Mouse (Mus musculus): ENCODE measurements around the gene Jade3.
A peak's percentile ranks its signal among the peaks of the same experiment; 100 is the strongest.
"Not testable (repeated sequence)": the region's sequence is repeated elsewhere in the genome, so short reads cannot be mapped to it uniquely, and the experiment has no call there.

Gene Jade3

DNA sequence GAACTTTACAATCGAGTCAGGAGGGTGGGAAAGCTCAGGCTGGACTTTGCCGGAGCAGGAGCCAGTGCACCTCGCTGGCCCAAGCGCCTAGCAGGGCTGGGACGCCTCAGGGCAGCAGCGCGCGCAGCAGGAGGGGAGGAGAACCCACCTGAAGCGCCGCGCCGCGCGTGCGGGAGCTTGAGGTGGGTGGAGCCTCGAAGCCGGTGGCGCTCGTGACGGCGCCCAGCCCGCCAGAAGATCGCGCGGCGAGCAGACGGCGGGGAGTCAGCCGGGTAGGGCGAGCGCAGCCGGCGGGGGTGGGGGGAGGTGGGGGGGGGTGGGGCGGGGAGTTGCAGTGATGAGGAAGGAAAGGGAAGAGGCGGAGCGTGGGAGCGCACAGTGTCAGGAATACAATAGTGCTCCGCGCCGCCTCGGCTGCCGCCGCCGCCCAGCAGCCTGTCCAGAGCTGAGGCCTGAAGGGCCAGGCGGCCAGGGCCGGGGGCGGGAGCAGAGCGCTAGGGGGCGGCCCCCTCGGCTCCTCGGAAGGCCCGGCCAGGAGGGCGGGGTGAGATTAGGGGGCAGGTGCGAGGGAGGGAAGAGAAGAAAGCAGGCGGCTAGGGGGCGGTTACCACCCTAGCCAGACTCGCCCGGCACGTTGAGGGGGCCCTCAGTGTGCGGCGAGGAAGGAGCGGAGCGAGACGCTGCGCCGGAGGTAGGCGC lies at the start of gene Jade3:
Gene Jade3, plus strand, starts transcription at position 549 of the 699 bp plus-strand sequence.
- peak; percentile 69 to 70 for DNase-seq (ENCODE audit: low read depth in 2 of 2, low spot score in 2 of 2)

DNA sequence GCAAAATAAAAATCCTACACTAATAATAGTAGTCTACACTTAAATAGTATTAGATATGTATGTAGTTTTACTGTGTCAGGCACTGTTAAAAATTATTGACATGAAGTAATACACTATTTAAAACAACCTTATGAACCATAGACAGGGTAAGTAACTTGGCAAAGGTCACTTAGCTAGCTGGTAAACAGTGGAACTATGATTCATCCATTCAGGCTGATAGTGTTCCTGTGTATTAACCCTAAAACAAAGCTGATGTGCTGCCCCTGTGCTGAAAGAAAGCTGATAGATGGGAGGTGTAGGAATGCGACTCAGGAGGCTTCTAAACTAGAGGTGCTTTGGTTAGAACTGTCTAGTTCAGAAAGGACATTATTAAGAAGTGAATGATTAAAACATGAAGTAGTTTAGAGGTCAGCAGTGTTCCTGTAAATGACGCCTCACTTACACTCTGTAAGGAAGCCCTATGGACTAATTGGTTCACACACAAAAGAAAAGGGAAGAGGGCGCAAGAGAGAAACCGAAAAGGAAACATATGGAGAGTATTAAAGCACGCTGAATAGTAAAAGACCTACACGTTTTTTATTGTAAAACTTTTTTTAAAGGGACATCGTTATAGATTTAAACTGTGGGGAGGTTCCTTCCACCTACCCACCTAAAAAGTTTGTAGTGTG lies 46.0 kb upstream of the Jade3 start:
- no peak for DNase-seq (ENCODE audit: low read depth in 2 of 2, low spot score in 2 of 2)

DNA sequence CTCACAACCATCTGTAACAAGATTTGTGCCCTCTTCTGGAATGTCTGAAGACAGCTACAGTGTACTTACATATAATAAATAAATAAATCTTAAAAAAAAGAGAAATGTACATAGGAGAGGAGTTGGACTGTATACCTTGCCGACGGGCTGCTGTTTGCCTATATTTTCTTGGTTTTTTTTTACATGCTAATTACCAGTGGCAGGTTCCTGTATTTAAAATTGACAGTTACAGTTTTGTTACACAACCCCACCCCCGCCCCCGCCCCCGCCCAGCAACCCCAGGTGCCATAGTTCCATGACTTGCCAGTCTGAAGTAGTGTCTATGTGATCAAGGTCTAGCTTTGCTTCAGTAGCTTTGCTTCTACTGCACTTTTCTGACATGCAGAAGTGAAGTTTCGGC lies 43.2 kb upstream of the Jade3 start:
- DNase-seq (ENCODE audit: low read depth in 2 of 2, low spot score in 2 of 2): no peak

DNA sequence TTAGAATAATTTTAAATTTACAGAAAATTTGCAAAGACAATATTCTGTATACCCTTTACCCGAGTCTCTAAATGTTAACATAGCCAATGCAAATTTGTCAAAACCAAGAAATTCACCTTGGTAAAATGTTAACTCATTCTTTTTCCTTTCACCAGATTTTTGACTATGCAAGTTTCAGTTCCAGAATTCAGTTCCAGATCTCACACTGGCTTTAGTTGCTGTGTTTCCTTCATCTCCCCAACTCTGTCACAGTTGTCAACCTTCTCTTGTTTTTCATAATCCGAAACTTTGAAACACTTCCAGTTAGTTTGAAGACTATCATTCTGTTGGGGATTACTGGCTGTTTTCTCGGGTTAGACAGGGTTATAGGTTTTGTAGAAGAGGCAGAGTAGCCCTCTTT lies 38.5 kb upstream of the Jade3 start:
- DNase-seq (ENCODE audit: low read depth in 2 of 2, low spot score in 2 of 2): no peak

DNA sequence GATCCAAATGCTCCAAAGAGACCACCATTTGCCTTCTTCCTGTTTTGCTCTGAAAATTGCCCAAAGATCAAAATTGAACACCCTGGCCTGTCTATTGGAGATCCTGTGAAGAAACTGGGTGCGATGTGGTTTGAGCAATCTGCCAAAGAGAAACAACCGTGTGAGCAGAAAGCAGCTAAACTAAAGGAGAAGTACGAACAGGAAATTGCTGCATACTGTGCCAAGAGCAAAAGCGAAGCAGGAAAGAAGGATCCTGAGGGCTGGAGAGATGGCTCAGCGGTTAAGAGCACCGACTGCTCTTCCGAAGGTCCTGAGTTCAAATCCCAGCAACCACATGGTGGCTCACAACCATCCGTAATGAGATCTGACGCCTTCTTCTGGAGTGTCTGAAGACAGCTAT lies 33.5 kb upstream of the Jade3 start:
- not testable (repeated sequence) for DNase-seq (ENCODE audit: low read depth in 2 of 2, low spot score in 2 of 2)

DNA sequence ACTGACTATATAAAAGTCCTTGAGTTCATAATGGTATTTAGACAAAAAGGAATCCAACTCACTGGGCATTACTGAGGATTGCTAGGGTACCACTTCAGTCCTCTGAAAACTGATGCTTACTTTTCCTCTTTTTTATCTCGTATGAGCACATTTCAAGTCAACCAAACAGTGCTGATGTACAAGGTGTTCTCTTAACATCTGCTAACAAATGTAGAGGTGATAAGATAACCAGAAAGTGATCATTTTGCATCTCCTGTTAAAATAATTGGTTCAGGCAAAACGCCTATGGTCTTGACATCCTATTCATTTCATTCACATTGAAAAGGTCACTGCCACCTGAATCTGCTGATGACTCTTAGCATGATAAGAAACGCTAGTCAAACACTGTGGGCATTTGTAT lies 32.5 kb upstream of the Jade3 start:
- no peak for DNase-seq (ENCODE audit: low read depth in 2 of 2, low spot score in 2 of 2)

DNA sequence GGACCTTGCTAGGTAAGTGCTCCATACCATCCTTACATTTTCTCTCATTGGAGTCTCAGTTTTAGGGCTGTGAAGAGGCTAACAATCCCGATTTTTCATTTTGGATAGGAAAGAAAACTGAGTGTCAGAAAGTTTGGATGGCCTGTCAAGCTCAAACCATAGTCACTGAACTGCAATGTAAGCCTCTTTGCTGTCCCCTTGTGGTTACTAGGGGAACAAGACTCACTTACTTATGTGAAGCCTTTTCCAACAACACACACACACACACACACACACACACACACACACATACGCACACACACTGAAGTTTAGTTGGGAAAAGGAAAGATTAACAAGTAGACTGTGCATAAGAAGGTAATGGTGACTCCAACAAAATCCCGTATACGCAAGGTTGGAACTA lies 21.4 kb upstream of the Jade3 start:
- no peak for DNase-seq (ENCODE audit: low read depth in 2 of 2, low spot score in 2 of 2)

DNA sequence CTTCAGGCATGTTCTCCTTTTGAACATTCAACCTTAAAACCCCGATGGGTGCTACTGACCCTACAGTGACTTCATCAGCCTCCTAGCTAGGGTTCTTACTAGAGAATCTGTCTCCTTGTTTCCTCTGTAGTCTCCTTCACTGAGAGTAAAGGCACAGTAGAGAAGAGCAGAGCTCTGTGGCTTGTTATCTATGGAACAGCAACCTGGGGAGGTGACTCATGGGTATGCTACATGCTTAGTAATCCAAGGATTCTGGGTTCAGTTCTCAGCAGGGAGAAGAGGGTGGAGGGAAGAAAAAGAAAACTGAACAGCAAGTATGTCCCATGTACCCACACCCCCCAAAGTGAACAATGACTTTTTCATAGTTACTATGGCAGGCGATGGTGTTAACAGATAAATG lies 18.6 kb upstream of the Jade3 start:
- DNase-seq (ENCODE audit: low read depth in 2 of 2, low spot score in 2 of 2): no peak

DNA sequence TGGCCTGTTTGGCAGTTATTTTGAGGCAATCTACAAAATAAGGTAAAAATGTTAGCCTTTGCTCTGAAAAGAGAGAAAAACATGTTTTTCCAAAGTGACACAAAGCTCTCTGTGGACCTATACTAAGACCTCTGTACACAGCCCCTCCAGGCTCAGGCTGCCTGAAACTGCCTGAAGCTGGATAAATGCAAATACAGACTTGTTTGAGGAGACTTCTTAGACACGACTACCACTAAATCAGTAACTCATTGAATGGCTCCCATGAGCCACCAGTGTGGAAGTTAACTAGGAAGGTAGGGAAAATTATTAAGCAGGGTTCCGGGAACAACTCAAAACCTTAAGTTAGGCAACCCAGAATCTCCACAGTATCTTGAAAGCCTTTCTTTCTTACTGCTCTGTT lies 17.8 kb upstream of the Jade3 start:
- no peak for DNase-seq (ENCODE audit: low read depth in 2 of 2, low spot score in 2 of 2)

DNA sequence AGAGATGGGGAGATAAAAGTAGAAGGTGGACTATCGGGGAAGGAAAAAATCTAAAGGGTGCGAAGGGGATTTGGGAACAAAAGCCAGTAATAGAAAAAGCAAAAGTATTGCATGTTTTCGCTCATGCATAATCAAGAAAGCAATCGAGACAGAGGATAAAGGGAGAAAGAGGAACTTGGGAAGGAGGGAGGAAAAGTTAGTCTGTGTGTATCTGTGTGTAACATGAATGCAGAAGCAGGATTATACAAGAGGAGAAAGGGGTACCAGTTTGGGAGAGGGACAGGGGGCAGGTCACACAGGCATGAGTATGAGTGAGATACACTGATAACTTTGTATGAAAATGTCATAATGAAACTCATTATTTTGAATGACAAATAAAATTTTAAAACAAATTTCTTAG lies 14.1 kb upstream of the Jade3 start:
- DNase-seq (ENCODE audit: low read depth in 2 of 2, low spot score in 2 of 2): no peak

DNA sequence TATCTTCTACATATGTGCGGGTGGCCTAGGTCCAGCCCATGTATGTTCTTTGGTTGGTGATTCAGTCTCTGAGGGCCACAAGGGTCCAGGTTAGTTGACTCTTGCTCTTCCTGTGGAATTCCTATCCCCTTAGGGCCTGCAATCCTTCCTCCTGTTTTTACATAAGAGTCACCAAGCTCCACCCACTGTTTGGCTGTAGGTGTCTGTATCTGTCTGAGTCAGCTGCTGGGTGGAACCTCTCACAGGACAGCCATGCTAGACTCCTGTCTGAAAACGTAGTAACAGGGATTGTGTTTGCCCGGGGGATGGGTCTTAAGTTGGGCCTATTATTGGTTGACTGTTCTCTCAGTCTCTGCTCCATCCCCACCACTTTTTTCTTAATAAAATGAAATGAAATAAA lies 13.3 kb upstream of the Jade3 start:
- no peak for DNase-seq (ENCODE audit: low read depth in 2 of 2, low spot score in 2 of 2)

DNA sequence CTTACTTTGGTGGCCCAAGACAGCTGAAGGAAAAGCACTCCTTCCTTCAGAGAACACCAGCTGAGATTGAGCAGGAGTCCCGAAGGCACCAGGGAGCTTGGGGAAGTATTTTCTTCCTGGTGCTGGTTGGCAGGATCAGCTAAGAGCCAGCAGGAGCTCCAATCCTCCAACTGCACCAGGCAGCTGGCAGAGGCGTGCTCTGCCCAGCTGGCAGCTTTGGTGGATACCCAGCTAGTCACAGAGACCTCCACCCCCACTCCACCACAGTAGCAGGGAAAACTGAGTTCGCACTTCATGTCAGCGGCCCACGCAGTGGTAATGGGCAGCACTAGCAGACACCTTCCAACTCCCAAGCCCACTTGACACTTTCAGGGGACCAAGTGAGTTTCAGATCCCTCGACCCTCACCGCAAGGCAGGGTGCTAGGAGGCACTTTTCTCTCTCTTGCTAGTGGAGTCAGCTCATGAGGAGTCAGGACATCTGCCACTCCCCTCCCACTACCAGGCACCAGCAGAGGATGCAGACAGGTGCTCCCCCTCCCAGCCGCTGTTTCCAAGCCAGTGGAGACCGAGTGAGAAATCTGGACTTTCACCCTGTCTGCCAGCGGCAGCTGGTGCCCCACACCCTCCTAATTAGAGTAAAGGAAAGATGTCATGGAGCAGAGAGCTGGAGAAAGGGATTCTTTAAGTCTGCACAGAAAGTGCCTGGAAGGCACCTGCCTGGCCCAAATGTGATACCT lies 10.4 kb upstream of the Jade3 start:
- DNase-seq (ENCODE audit: low read depth in 2 of 2, low spot score in 2 of 2): no peak

DNA sequence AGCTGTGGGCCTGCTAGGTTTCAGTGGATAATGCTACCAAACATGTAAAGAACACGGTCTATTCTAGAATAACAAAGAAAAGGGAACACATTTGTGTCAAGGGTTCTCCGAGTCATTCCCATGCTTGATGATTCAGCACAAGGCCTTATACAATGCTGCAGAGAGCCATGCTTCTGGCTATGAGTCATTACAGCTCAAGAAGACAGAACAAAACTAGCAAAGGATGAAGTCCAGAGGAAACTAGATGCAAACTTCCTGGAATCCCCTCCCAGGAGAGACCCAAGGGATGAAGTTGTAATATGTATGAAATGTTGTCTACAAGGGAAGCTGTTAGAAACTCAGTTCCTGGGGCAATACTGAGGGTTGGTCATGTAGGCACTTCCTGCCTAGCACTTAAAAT lies 7.0 kb upstream of the Jade3 start:
- no peak for DNase-seq (ENCODE audit: low read depth in 2 of 2, low spot score in 2 of 2)

DNA sequence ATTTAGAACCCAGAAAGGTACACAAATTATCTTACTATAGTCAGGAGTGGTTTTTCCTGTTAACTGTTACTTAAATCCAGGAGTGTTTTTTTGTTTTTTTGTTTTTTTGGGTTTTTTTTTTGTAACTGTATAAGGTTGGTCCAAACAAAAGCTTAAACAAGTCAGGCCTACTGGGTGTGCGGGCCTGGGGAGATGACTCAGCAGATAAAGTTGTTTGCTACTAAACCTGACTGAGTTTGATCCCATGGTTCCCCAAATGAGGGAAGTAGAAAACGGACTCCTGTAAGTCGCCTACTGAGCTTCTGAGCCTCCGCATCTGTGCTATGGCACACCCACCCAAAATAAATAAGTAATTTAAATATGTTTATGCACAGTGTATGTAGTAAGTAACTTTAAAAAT lies 6.0 kb upstream of the Jade3 start:
- DNase-seq (ENCODE audit: low read depth in 2 of 2, low spot score in 2 of 2): no peak

DNA sequence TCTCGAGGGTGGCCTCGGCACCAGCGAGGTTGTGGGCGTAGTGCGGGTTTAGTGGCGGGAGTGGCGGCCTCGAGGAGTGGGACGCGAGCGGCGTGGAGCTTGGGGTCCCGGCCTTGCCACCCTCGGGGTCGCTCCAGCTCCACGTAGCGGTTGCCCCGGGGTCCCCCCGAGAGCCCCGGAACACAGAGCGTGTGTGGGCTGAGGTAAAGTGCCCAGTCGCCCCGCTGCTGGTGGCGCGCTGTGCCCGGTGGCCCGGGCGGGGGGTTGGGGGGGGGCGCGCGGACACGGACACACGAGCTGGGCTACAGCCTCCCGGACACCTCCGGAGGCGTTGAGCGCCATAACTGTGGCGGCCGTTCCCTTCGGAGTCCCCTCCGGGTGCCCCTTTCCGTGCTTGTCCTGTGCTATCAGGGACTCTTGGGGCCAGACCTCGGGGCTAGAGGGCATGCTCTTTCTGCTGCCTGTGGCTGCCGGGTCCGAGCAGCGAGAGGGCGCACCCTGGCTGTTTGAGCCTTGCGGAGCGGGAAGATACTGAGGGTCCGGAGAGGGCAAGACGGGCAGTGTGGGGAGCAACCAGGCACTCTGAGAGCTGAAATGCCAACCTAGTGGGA lies 456 bp downstream of the Jade3 start:
- DNase-seq (ENCODE audit: low read depth in 2 of 2, low spot score in 2 of 2): peak; percentile 0 to 4

DNA sequence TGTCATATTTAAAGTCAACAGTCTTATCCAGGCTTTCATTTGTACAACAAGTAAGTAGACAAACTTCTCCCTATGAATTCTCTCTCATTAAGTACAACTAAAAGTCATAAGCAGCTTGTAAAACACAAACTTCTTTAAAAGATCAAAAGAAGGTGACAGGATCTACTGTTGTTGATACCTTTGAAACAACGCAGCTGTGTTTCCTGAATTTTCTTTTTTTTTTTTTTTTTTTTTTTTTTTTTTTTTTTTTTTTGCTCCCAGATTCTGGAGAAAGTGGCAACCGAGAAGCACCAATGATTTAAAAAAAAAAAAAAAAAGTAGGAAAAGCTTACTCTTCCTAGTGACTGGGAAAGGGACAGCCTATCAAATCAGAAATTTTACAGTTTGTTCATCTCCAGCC lies 57.7 kb downstream of the Jade3 start:
- no peak for DNase-seq (ENCODE audit: low read depth in 2 of 2, low spot score in 2 of 2)

DNA sequence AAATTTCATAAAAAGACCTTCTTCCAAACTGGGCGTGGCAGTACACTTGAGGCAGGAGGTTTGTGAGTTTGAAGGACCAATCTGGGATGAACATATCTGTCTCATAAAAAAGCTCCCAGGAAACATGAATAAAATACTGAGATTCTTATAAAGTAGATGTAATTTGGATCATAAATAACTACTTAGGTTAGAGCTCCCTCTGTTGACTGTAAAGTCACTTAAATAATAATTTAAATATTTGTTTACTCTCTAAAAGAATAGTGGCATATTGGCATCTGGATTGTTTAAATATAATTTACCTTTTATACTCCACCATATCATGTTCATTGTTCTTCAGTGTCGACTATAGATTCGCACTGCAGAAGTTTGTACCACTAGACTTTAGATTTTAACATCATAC lies 72.2 kb downstream of the Jade3 start:
- no peak for DNase-seq (ENCODE audit: low read depth in 2 of 2, low spot score in 2 of 2)

DNA sequence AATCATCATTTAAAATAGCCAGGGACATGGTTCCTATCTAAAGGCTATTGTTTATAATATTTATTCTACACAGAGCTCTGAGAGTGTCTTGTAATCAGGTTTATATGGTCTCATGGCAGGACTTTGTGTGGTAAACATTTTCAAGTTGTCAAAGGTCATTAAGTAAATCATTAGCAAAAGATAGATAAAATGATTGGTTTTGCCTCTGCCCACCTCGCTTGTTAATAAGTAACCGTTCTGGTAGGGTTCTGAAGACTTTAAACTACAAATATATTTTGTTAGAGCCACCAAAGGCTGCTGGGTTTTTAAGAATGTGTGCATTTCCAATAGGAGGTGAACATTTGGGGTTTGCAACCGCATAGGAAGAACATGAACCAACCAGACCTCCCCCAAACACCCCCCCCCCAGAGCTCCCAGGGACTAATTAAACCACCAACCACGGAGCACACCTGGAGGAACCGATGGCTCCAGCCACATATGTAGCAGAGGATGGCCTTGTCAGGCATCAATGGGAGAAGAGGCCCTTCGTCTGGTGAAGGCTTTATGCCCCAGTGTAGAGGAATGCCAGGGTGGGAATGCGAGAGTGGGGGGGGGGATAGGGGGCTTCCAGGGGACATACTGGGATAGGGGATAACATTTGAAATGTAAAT lies 94.9 kb downstream of the Jade3 start:
- DNase-seq (ENCODE audit: low read depth in 2 of 2, low spot score in 2 of 2): no peak

DNA sequence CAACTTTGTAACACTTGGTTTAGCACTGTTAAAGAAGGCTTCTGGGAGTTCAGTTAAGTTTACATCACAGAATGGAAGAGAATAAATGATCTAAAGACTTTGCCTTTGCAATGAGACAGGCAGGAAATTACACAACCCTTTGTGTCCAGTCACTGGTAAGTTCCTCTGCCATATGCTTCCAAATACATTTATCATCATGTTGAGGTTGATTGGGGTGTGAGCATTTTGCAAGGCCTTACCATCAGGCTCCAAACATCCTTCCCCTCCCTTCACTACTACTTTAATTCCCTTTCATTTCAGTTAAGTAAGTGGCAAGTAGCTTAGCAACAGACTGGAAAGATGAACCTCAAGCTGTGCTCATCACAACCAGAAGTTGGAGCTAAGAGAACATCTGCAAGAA lies 96.1 kb downstream of the Jade3 start:
- DNase-seq (ENCODE audit: low read depth in 2 of 2, low spot score in 2 of 2): no peak

DNA sequence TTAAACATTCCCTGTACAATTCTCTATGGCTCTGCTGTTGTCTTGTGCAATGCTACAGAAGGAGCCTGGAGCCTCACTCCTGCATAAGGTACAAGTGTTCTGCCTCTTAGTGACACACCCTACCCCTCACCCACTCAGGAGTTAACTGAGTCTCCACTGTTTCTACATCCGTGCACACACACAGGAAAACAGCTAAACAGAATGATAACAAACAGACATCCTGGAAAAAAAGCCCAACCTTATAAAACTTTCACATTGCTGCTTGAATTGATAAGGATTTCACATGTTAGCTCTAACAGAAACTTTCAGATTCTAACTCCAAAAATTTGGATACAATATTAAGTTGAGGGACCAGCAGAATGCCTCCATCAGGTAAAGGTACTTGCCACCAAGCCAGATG lies 107.1 kb downstream of the Jade3 start:
- no peak for DNase-seq (ENCODE audit: low read depth in 2 of 2, low spot score in 2 of 2)

DNA sequence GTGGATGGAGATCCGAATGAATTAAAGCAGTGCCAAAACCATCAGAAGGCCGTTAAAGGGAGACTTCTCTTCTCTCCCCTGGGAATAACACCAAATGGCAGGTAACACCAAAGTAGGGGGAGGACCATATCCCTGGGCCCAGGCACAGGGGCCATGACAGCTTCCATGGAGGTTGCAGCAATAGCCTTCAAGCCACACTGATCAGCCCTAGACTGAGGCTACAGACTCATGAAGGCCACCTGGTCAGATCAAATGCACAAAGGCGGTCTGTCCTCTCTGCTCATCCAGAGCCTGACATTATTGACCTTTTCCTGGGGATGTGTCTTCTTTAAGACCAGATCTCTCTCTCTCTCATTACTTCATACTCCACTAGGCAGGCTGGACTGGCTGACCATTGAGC lies 118.4 kb downstream of the Jade3 start:
- no peak for DNase-seq (ENCODE audit: low read depth in 2 of 2, low spot score in 2 of 2)

DNA sequence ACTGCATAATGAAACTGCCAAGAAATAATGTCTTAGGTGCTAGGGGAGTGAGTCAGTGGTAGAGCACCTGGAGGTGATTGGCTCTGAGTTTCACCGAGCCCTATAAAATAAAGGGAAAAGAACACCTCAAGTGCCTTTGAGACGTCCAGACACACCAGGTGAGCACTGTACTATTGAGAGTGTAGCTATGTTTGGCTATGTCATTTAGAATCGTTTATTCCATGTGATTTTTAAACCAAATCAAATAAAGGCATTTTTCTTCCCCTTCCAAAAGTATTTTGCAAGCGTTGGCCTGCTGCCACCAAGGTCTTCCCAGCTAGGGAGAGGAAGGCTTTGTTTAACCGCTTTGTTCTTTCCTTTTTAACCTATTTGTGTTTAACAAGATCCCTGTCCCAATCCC lies 122.1 kb downstream of the Jade3 start:
- DNase-seq (ENCODE audit: low read depth in 2 of 2, low spot score in 2 of 2): no peak

All from CD8-positive naive resting alpha-beta T cell, adult 2 months (primary cell).